Mouse (Mus musculus) olfactory bulb, adult 2 months (tissue): ENCODE measurements around the gene Dnah5.

Experiments used
- CTCF ChIP-seq: fragments of 200-500 bp; IDR thresholded peaks from 2 replicates; pipeline ENCODE4 v1.5.1; 2012; ENCODE audit warnings: low read depth, mild to moderate bottlenecking, low read length, moderate library complexity; ENCODE audit not compliant: insufficient read depth
- POLR2A ChIP-seq: fragments of 200-500 bp; IDR thresholded peaks from 2 replicates; pipeline ENCODE4 v1.6.1; 2012; ENCODE audit warnings: mild to moderate bottlenecking, low read depth, low read length, moderate library complexity; ENCODE audit not compliant: insufficient read depth

GRCm38 (mm10) chr15:28158771-28159489 lies 44.6 kb upstream of the Dnah5 start:
- TF ChIP-seq CTCF (no peak), POLR2A (no peak)
